Mouse (Mus musculus) megakaryocyte, embryonic 14.5 days (primary cell): Measurements from ENCODE around the gene Bmp7. TPM values are rescaled to one million over a fixed set of nuclear protein-coding genes. Genes with fewer than 3 reads are reported as not detected.

ENCODE experiments used
- H3K27me3 ChIP-seq: replicated peaks from 2 replicates; pipeline ENCODE3; 2012; ENCODE audit warnings: inconsistent platforms
- H3K36me3 ChIP-seq: replicated peaks from 2 replicates; pipeline ENCODE3; 2012; ENCODE audit warnings: low read length, inconsistent platforms, mixed read lengths
- H3K4me1 ChIP-seq: 2 replicates; pipeline ENCODE4 v1.6.1; 2012; ENCODE audit warnings: inconsistent platforms
- H3K4me3 ChIP-seq: replicated peaks from 2 replicates; pipeline ENCODE3; 2012; ENCODE audit warnings: moderate library complexity, mild to moderate bottlenecking, inconsistent platforms
- H3K9me3 ChIP-seq: 2 replicates; pipeline ENCODE4 v1.6.1; 2012; ENCODE audit warnings: inconsistent platforms
- FLI1 ChIP-seq: IDR thresholded peaks from 2 replicates; pipeline ENCODE4 v1.6.1; 2012; ENCODE audit warnings: low read length, inconsistent platforms, mixed read lengths
- GATA1 ChIP-seq: IDR thresholded peaks from 3 replicates; pipeline ENCODE4 v1.6.1; 2012; ENCODE audit warnings: mixed read lengths, low read length, inconsistent platforms, borderline replicate concordance
- polyA plus RNA-seq: library from polyadenylated mRNA; stranded (reverse); fragments of >175 nt; gene quantifications from 2 replicates; pipeline ENCODE4 v1.2.3, GENCODE M21; 2012; ENCODE audit warnings: low replicate concordance; ENCODE audit not compliant: insufficient read depth

The Bmp7 gene
- polyA plus RNA-seq, 1 experiment = not detected

GRCm38 (mm10) chr2:172843903-172844302 is 96.2 kb downstream of the Bmp7 start:
- Histone ChIP-seq H3K36me3 (no peaks in the 10 kb centered on the region), H3K4me1 (peaks cover 6% of the 10 kb centered on the region), H3K9me3 (peaks cover 7% of the 10 kb centered on the region), H3K27me3 (peaks cover 10% of the 10 kb centered on the region), H3K4me3 (no peak overlapping the region)
- TF ChIP-seq FLI1 (no peak), GATA1 (no peak)

GRCm38 (mm10) chr2:172842306-172842705 is 97.8 kb downstream of the Bmp7 start:
- TF ChIP-seq GATA1 = no peak
- no peak for TF ChIP-seq FLI1
- Histone ChIP-seq H3K9me3 (peaks cover 4% of the 10 kb centered on the region), H3K4me1 (peaks cover 6% of the 10 kb centered on the region), H3K4me3 (no peak overlapping the region), H3K27me3 (peaks cover 15% of the 10 kb centered on the region), H3K36me3 (no peaks in the 10 kb centered on the region)

- H3K9me3 ChIP-seq = no peaks in the 10 kb centered on the region
- H3K27me3 ChIP-seq = peaks cover 19% of the 10 kb centered on the region
- peaks cover 6% of the 10 kb centered on the region for H3K4me1 ChIP-seq
- H3K4me3 ChIP-seq = no peak overlapping the region
- no peaks in the 10 kb centered on the region for H3K36me3 ChIP-seq
- TF ChIP-seq GATA1 = no peak
Observed at GRCm38 (mm10) chr2:172840905-172841750, 99.0 kb downstream of the Bmp7 start.

GRCm38 (mm10) chr2:172839317-172839980 is 100.7 kb downstream of the Bmp7 start:
- no peaks in the 10 kb centered on the region for H3K9me3 ChIP-seq
- peaks cover 19% of the 10 kb centered on the region for H3K27me3 ChIP-seq
- TF ChIP-seq FLI1 (no peak), GATA1 (no peak)
- H3K4me1 ChIP-seq = no peaks in the 10 kb centered on the region; the same call in 1 of the 2 replicates
- no peaks in the 10 kb centered on the region for H3K36me3 ChIP-seq
- H3K4me3 ChIP-seq = no peak overlapping the region

- TF ChIP-seq GATA1 (no peak), FLI1 (no peak)
Observed at GRCm38 (mm10) chr2:172836516-172836915, 103.6 kb downstream of the Bmp7 start.

GRCm38 (mm10) chr2:172833196-172833595 is 106.9 kb downstream of the Bmp7 start:
- H3K36me3 ChIP-seq = no peaks in the 10 kb centered on the region
- TF ChIP-seq GATA1 = no peak
- no peak for TF ChIP-seq FLI1
- H3K4me3 ChIP-seq = no peak overlapping the region
- no peaks in the 10 kb centered on the region for H3K9me3 ChIP-seq
- H3K27me3 ChIP-seq = peaks cover 27% of the 10 kb centered on the region
- peaks cover 6% of the 10 kb centered on the region; the same call in 1 of the 2 replicates for H3K4me1 ChIP-seq

More at GRCm38 (mm10) chr2:172836516-172836915, 103.6 kb downstream of the Bmp7 start:
- H3K9me3 ChIP-seq = no peaks in the 10 kb centered on the region
- H3K4me3 ChIP-seq = no peak overlapping the region
- peaks cover 23% of the 10 kb centered on the region for H3K27me3 ChIP-seq
- H3K4me1 ChIP-seq = peaks cover 1% of the 10 kb centered on the region; the same call in 1 of the 2 replicates
- H3K36me3 ChIP-seq = no peaks in the 10 kb centered on the region

GRCm38 (mm10) chr2:172831762-172832161 is 108.4 kb downstream of the Bmp7 start:
- no peaks in the 10 kb centered on the region for H3K9me3 ChIP-seq
- H3K36me3 ChIP-seq = no peaks in the 10 kb centered on the region
- H3K27me3 ChIP-seq = peaks cover 30% of the 10 kb centered on the region
- no peak overlapping the region for H3K4me3 ChIP-seq
- peaks cover 6% of the 10 kb centered on the region; the same call in 1 of the 2 replicates for H3K4me1 ChIP-seq
- no peak for TF ChIP-seq GATA1
- no peak for TF ChIP-seq FLI1

- Histone ChIP-seq H3K4me1 (peaks cover 6% of the 10 kb centered on the region; the same call in 1 of the 2 replicates), H3K27me3 (peaks cover 36% of the 10 kb centered on the region), H3K9me3 (no peaks in the 10 kb centered on the region), H3K36me3 (no peaks in the 10 kb centered on the region), H3K4me3 (no peak overlapping the region)
- TF ChIP-seq GATA1 = no peak
- no peak for TF ChIP-seq FLI1
Observed at GRCm38 (mm10) chr2:172831133-172831532, 109.0 kb downstream of the Bmp7 start.

GRCm38 (mm10) chr2:172828229-172828628 is 111.9 kb downstream of the Bmp7 start:
- Histone ChIP-seq H3K9me3 (no peaks in the 10 kb centered on the region), H3K36me3 (no peaks in the 10 kb centered on the region), H3K4me3 (no peak overlapping the region), H3K4me1 (peaks cover 11% of the 10 kb centered on the region), H3K27me3 (peaks cover 51% of the 10 kb centered on the region)
- TF ChIP-seq GATA1 = no peak
- TF ChIP-seq FLI1 = no peak

- peaks cover 50% of the 10 kb centered on the region for H3K27me3 ChIP-seq
- TF ChIP-seq GATA1 = no peak
- no peak for TF ChIP-seq FLI1
- H3K36me3 ChIP-seq = no peaks in the 10 kb centered on the region
- no peak overlapping the region for H3K4me3 ChIP-seq
- no peaks in the 10 kb centered on the region for H3K9me3 ChIP-seq
- peaks cover 11% of the 10 kb centered on the region for H3K4me1 ChIP-seq
Observed at GRCm38 (mm10) chr2:172827564-172827963, 112.6 kb downstream of the Bmp7 start.
